Mouse (Mus musculus) embryonic facial prominence, embryonic 11.5 days (tissue): Measurements from ENCODE around the gene Myocd. TPM values are rescaled to one million over a fixed set of nuclear protein-coding genes. Genes with fewer than 3 reads are reported as not detected.

Experiments used
- ATAC-seq: fragments of 200-750 bp; cut with Nextera tagmentation; replicated peaks from 2 replicates; pipeline ENCODE4 v1.8.0; 2017; ENCODE audit warnings: low read depth; ENCODE audit not compliant: insufficient number of reproducible peaks, low FRiP score, low TSS enrichment
- DNase-seq: peaks from one replicate; pipeline ENCODE4 v3.0.0-alpha.2; 2015; ENCODE audit warnings: low spot score
- H3K27ac ChIP-seq: fragments of 300-500 bp; sonication (generic); replicated peaks from 2 replicates; pipeline ENCODE4 v1.5.1; 2014; ENCODE audit warnings: mild to moderate bottlenecking, low read depth, low read length, control low read depth
- H3K27me3 ChIP-seq: fragments of 300-500 bp; sonication (generic); 2 replicates; pipeline ENCODE4 v1.6.1; 2014; ENCODE audit warnings: mild to moderate bottlenecking, low read length, moderate library complexity, mixed read lengths; ENCODE audit not compliant: control insufficient read depth, insufficient read depth
- H3K36me3 ChIP-seq: fragments of 300-500 bp; sonication (generic); replicated peaks from 2 replicates; pipeline ENCODE4 v1.6.1; 2014; ENCODE audit warnings: low read depth, mild to moderate bottlenecking, low read length, moderate library complexity, mixed read lengths; ENCODE audit not compliant: control insufficient read depth, insufficient read depth
- H3K4me1 ChIP-seq: fragments of 300-500 bp; sonication (generic); 2 replicates; pipeline ENCODE4 v1.6.1; 2014; ENCODE audit warnings: low read length, mixed read lengths; ENCODE audit not compliant: control insufficient read depth, insufficient read depth
- H3K4me2 ChIP-seq: fragments of 300-500 bp; sonication (generic); 2 replicates; pipeline ENCODE4 v1.6.1; 2014; ENCODE audit warnings: low read depth, mild to moderate bottlenecking, control low read depth, low read length, moderate library complexity
- H3K4me3 ChIP-seq: fragments of 300-500 bp; sonication (generic); 2 replicates; pipeline ENCODE4 v1.5.1; 2014; ENCODE audit warnings: low read depth, low read length, control low read depth
- H3K9ac ChIP-seq: fragments of 300-500 bp; sonication (generic); replicated peaks from 2 replicates; pipeline ENCODE4 v1.6.1; 2014; ENCODE audit warnings: mild to moderate bottlenecking, control low read depth, low read length
- H3K9me3 ChIP-seq: fragments of 300-500 bp; sonication (generic); replicated peaks from 2 replicates; pipeline ENCODE4 v1.6.1; 2016; ENCODE audit warnings: mild to moderate bottlenecking, low read length, inconsistent platforms, mixed read lengths; ENCODE audit not compliant: control insufficient read depth
- WGBS: fragments of 180-500 bp; shearing (Covaris S2); extraction: QIAGEN DNeasy Blood & Tissue Kit; methylation state at CpG from one replicate; pipeline ENCODE4 v1.1.7; 2014; 5-methylcytosine and 5-hydroxymethylcytosine counted together
- polyA plus RNA-seq: library from polyadenylated mRNA; unstranded; fragments of >200 nt; fragmentation: Nextera tagmentation; extraction: Ambion mirVana; gene quantifications from 2 replicates; pipeline ENCODE4 v1.2.1, GENCODE M21; 2014

The Myocd gene
- polyA plus RNA-seq, 1 experiment from 2014 or later = 2.1 TPM

DNA sequence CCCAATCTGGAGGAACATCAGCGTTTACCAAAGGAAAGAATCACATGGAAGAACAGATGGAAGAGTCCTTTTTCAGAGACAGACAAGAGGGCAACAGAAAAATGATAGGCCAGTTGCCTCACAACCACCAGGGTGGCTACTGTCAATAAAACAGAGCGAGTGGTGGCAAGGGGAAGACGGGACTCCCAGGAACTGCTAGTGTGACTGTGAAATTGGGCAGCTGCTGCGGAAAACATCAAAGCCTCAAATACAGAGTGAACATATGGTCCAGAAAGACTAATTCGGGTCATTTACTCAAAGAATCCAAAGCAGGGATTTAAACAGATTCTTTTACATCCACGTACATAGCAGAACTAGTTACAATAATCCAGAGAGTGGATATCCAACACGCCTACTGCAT is 29.3 kb downstream of the Myocd start:
- H3K27me3 ChIP-seq = no peaks in the 10 kb centered on the region
- no peak overlapping the region for H3K4me3 ChIP-seq
- no peaks in the 10 kb centered on the region for H3K9me3 ChIP-seq
- no peaks in the 10 kb centered on the region; the same call in 1 of the 2 replicates for H3K4me1 ChIP-seq
- no peak overlapping the region for H3K4me2 ChIP-seq
- ATAC-seq (no peak), DNase-seq (no peak)
- H3K36me3 ChIP-seq = no peaks in the 10 kb centered on the region
- H3K27ac ChIP-seq = no peak overlapping the region
- WGBS = 79% methylated on average over 7 of the region's 7 CpGs
- H3K9ac ChIP-seq = no peak overlapping the region

DNA sequence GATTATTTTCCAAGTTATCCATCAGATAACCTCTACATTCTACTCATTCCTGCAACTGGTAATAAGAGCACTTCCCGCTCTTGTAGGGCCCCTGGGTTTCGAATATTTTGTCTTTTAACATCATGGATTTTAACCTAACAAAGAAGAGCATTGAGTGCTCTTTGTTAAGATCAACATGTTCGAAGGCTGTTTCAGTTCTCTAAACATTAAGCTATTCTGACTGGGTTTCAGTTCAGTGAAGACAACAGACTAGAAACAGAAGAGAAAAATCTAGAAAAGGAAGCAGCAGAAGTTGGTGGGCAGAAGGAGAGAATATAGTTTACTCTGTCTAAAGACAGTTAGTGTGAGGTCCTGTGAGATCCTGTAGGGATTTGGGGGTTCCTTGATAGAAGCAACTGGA is 31.9 kb downstream of the Myocd start:
- Histone ChIP-seq H3K4me2 (no peak overlapping the region), H3K9ac (no peak overlapping the region), H3K36me3 (no peaks in the 10 kb centered on the region), H3K27me3 (no peaks in the 10 kb centered on the region), H3K4me3 (no peak overlapping the region), H3K27ac (no peak overlapping the region), H3K4me1 (no peaks in the 10 kb centered on the region), H3K9me3 (no peaks in the 10 kb centered on the region)
- 79% methylated on average over 3 of the region's 3 CpGs for WGBS
- ATAC-seq (no peak), DNase-seq (no peak)

DNA sequence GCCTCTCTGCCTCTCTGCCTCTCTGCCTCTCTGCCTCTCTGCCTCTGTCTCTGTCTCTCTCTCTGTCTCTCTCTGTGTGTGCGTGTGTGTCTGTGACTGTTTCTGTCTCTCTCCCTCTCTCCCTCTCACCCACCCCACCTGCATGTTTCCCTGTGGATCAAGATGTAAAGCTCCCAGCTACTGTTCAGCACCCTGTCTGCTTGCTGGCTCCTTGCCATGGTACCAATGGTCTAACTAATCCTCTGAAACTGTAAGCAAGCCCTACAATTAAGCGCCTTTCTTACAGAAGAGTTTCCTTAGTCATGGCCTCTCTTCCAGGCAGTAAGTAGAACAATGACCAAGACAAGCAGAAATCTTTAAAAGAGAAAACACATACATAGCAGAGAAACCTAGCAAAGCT is 32.9 kb downstream of the Myocd start:
- Histone ChIP-seq H3K4me1 (no peaks in the 10 kb centered on the region), H3K9me3 (no peaks in the 10 kb centered on the region), H3K4me3 (no peak overlapping the region), H3K27ac (no peak overlapping the region), H3K9ac (no peak overlapping the region), H3K4me2 (no peak overlapping the region), H3K36me3 (no peaks in the 10 kb centered on the region), H3K27me3 (no peaks in the 10 kb centered on the region)
- WGBS = 89% methylated on average over 2 of the region's 2 CpGs
- DNase-seq (no peak), ATAC-seq (no peak)

DNA sequence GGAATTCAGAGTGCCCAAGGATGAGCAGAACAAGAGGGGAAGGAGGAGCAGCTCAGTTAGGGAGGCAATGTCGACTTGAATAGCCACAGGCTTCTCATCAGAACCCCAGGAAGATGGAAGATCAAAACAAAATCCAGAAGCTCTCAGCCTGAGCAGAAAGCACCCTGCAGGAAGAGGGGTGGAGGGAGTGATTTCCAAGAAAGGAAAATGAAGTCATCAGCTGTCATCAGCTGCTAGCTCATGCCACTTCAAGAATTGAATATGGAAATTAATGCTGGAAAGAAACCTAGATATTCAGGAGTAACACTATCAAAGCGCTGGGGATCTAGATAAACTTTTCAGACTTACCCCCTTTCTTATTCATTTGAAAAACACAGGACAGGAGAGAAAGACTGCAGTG is 34.4 kb downstream of the Myocd start:
- ATAC-seq (no peak), DNase-seq (no peak)
- Histone ChIP-seq H3K4me2 (no peak overlapping the region), H3K4me1 (no peaks in the 10 kb centered on the region), H3K27me3 (no peaks in the 10 kb centered on the region), H3K4me3 (no peak overlapping the region), H3K9me3 (no peaks in the 10 kb centered on the region), H3K27ac (no peak overlapping the region), H3K36me3 (no peaks in the 10 kb centered on the region), H3K9ac (no peak overlapping the region)
- 39% methylated on average over 2 of the region's 2 CpGs for WGBS

DNA sequence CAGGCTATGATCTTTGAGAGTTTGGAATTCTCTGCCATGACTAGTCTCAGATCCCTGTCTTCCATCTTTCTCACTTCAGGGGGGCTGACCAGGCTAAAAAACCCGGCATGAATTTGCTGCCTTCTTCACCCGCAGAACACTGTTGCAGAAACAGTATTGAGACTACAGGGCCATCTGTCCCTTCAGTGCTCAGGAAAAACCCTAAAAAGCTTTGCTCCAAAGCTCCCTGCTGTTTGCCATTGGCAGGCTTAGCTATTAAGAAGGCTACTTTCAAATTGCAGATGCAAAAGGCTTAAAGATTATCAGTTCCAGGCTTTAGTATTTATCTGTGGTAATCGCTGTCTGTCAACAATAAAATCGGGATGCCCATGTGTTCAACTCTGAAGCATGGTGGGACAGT is 38.0 kb downstream of the Myocd start:
- Histone ChIP-seq H3K4me1 (no peaks in the 10 kb centered on the region), H3K9ac (no peak overlapping the region), H3K36me3 (no peaks in the 10 kb centered on the region), H3K27ac (no peak overlapping the region), H3K27me3 (no peaks in the 10 kb centered on the region), H3K4me2 (no peak overlapping the region), H3K4me3 (no peak overlapping the region), H3K9me3 (no peaks in the 10 kb centered on the region)
- DNase-seq (no peak), ATAC-seq (no peak)
- 78% methylated on average over 4 of the region's 4 CpGs for WGBS

DNA sequence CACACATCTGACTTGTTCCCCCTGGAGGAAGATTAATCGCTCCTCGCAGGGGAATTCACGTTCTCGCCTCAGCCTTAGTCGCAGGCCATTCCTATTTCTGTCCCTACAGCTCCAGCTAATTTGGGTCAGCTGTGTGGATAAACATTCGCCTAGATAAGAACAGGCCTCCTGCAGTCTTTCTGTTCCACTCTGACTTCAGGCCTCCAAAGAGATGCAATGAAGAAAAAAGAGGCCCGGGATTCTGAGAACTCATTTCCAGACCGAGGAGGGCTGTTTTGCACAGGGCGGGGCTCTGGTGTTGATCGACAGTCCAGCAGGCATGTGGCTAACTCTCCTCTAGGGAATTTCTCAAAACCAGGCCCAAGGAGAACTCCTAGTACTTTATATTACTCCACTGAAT is 43.0 kb downstream of the Myocd start:
- Histone ChIP-seq H3K9ac (no peak overlapping the region; the same call in 1 of the 2 replicates), H3K27ac (no peak overlapping the region), H3K4me2 (no peak overlapping the region), H3K4me3 (no peak overlapping the region), H3K9me3 (no peaks in the 10 kb centered on the region), H3K27me3 (no peaks in the 10 kb centered on the region), H3K4me1 (no peaks in the 10 kb centered on the region), H3K36me3 (no peaks in the 10 kb centered on the region)
- 39% methylated on average over 10 of the region's 10 CpGs for WGBS
- DNase-seq (peak; percentile 35), ATAC-seq (no peak)

DNA sequence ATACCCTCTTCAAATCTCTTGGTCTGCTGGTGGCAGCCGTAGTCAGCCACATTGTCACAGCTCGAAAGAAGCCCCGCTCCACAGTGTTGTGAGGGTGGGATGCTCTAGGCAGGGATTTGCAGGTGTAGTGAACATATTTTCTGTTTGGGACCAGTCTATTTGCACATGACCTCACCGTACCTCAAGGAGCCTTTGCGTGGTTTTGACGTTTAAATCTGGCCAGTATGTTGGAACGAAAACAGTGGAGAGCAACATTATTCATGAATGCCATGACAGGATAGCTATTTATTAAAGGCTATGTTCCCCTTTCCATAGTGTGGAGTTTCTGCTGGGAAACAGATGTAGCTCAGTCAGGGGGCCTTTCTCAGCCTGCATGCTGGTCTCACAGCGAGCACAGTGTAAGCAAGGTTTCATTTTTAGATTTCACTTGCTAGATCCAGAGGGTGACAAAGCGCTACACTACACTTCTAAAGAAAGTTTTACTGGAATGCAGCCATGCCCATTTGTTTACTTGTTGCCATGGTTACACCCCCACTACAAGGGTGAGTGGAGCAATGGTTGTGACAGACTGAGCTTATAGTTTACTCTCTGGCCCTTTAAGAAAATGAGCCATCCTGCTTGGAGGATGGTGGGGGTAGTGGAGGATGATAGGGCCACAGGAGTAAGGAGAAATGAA is 54.7 kb downstream of the Myocd start:
- H3K27me3 ChIP-seq = no peaks in the 10 kb centered on the region
- no peaks in the 10 kb centered on the region for H3K36me3 ChIP-seq
- no peak overlapping the region for H3K4me3 ChIP-seq
- DNase-seq (peak; percentile 57), ATAC-seq (no peak)
- WGBS = 76% methylated on average over 9 of the region's 9 CpGs
- H3K4me2 ChIP-seq = no peak overlapping the region
- no peak overlapping the region for H3K27ac ChIP-seq
- no peaks in the 10 kb centered on the region for H3K4me1 ChIP-seq
- H3K9ac ChIP-seq = no peak overlapping the region
- no peaks in the 10 kb centered on the region for H3K9me3 ChIP-seq

DNA sequence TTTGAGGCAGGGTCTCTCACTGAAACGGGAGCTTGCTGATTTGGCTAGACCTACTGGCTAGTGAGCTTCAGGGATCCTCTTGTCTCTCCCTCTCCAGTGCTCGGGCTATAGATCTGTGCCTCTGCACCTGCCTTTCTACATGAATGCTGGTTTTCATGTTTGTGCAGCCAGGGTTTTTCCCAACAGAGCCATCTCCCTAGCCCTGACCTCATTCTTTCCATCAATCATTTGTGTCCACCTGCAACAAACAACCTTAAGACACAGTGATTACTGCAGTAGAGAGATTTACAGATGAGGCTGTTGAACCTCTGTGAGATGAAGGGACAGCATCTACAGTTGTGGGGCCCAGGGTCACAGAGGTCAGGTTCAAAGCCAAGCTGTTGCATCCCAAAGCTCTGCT is 56.0 kb downstream of the Myocd start:
- no peak for ATAC-seq
- Histone ChIP-seq H3K9ac (no peak overlapping the region), H3K9me3 (no peaks in the 10 kb centered on the region), H3K4me2 (no peak overlapping the region), H3K36me3 (no peaks in the 10 kb centered on the region), H3K27me3 (no peaks in the 10 kb centered on the region), H3K27ac (no peak overlapping the region), H3K4me3 (no peak overlapping the region), H3K4me1 (no peaks in the 10 kb centered on the region)
- WGBS = 86% methylated on average over 2 of the region's 2 CpGs
- DNase-seq = no peak
